Mouse (Mus musculus) midbrain, embryonic 10.5 days (tissue): Measurements from ENCODE around the gene Cdc42ep2. TPM values are rescaled to one million over a fixed set of nuclear protein-coding genes. Genes with fewer than 3 reads are reported as not detected.

ENCODE experiments used
- DNase-seq: peaks from one replicate; pipeline ENCODE4 v3.0.0-alpha.2; 2017; ENCODE audit warnings: low spot score
- H3K27ac ChIP-seq: fragments of 300-500 bp; sonication (generic); replicated peaks from 2 replicates; pipeline ENCODE4 v1.5.1; 2016; ENCODE audit warnings: mild to moderate bottlenecking
- H3K27me3 ChIP-seq: fragments of 300-500 bp; sonication (generic); 2 replicates; pipeline ENCODE4 v1.6.1; 2016; ENCODE audit warnings: low read depth, mild to moderate bottlenecking; ENCODE audit not compliant: poor library complexity, severe bottlenecking
- H3K36me3 ChIP-seq: fragments of 300-500 bp; sonication (generic); 2 replicates; pipeline ENCODE4 v1.6.1; 2016; ENCODE audit warnings: mild to moderate bottlenecking, moderate library complexity
- H3K4me1 ChIP-seq: fragments of 300-500 bp; sonication (generic); 2 replicates; pipeline ENCODE4 v1.6.1; 2016
- H3K4me3 ChIP-seq: fragments of 300-500 bp; sonication (generic); 2 replicates; pipeline ENCODE4 v1.5.1; 2016; ENCODE audit warnings: mild to moderate bottlenecking, moderate library complexity
- H3K9me3 ChIP-seq: fragments of 300-500 bp; sonication (generic); replicated peaks from 2 replicates; pipeline ENCODE4 v1.6.1; 2016; ENCODE audit warnings: mild to moderate bottlenecking
- whole genome bisulfite sequencing: fragments of 180-500 bp; shearing (Covaris S2); methylation state at CpG from one replicate; pipeline ENCODE4 v1.1.7; 2016; 5-methylcytosine and 5-hydroxymethylcytosine counted together
- polyA plus RNA-seq: library from polyadenylated mRNA; unstranded; fragments of >200 nt; fragmentation: Nextera tagmentation; extraction: Ambion mirVana; gene quantifications from 2 replicates; pipeline ENCODE4 v1.2.1, GENCODE M21; 2016

The Cdc42ep2 gene
- polyA plus RNA-seq, 1 experiment from 2014 or later: 1.8 TPM

DNA sequence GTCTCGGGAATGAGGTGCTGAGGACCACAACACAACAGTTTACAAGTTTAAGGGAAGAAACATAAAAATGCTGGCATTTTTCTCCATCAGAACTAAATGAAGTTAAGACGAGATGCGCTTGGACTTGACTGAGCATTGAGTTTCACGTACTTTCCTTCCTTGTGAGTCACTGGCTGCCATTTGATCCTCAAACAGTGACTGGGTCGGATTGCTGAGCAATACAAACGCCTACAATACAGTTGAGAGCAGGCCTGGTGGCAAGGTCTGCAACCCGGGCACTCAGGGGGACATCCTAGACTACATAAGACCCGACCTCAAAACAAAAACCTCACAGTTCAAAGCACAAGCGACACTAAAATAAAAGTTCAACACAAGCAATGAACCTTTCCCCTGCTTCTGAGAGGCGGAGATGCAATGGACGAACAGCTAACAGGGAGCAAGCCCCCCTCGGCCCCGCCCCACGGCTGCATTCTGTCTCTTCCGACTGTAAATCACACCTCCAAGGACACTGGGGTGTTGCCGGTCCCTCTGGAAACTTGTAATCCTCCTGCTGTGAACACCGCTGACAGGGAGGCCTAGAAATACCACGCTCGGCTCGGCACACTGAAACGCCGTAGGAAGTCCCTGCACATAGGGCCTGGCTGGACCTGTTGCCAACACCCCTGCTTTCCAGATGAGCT lies 29.6 kb upstream of the Cdc42ep2 start:
- peaks cover 96% of the 10 kb centered on the region for H3K36me3 ChIP-seq
- no peaks in the 10 kb centered on the region for H3K4me1 ChIP-seq
- no peak overlapping the region for H3K27ac ChIP-seq
- H3K9me3 ChIP-seq: no peaks in the 10 kb centered on the region
- no peak overlapping the region for H3K4me3 ChIP-seq
- no peak for DNase-seq
- no peaks in the 10 kb centered on the region for H3K27me3 ChIP-seq
- WGBS: 90% methylated on average over 22 of the region's 22 CpGs

GRCm38 (mm10) chr19:5953201-5953770 lies 28.7 kb upstream of the Cdc42ep2 start:
- H3K27ac ChIP-seq: no peak overlapping the region
- no peak for DNase-seq
- H3K9me3 ChIP-seq: no peaks in the 10 kb centered on the region
- WGBS: 93% methylated on average over 19 of the region's 19 CpGs
- no peaks in the 10 kb centered on the region for H3K4me1 ChIP-seq
- H3K27me3 ChIP-seq: no peaks in the 10 kb centered on the region
- no peak overlapping the region for H3K4me3 ChIP-seq
- H3K36me3 ChIP-seq: peaks cover 96% of the 10 kb centered on the region

- no peak overlapping the region for H3K4me3 ChIP-seq
- 87% methylated on average over 13 of the region's 13 CpGs for WGBS
- no peaks in the 10 kb centered on the region for H3K9me3 ChIP-seq
- peaks cover 97% of the 10 kb centered on the region for H3K36me3 ChIP-seq
- H3K27ac ChIP-seq: no peak overlapping the region
- no peaks in the 10 kb centered on the region for H3K4me1 ChIP-seq
- no peak for DNase-seq
- H3K27me3 ChIP-seq: no peaks in the 10 kb centered on the region
These were observed 27.6 kb upstream of the Cdc42ep2 start for GRCm38 (mm10) chr19:5952071-5952691.

DNA sequence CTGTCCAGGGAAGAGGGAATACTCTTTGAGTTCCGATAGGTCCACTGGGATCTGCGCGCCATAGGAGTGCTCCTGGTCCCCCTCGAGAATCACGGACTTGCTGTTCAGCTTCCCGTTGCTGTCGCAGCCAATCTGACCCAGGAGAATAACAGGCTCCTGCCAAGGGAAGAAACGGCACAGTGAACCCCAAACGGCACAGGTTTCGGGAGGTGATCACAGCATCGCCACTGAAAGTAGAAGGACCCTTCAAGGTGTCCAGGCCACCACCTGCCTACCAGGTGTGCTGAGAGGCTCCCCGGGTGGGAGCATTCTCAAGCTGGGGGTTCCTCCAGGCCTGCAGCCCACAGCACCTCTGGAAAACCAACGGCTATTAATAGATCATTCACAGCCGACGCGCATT lies 27.0 kb upstream of the Cdc42ep2 start:
- Histone ChIP-seq H3K27me3 (no peaks in the 10 kb centered on the region), H3K4me1 (no peaks in the 10 kb centered on the region), H3K27ac (no peak overlapping the region), H3K9me3 (no peaks in the 10 kb centered on the region), H3K4me3 (no peak overlapping the region), H3K36me3 (peaks cover 97% of the 10 kb centered on the region)
- DNase-seq: no peak
- 94% methylated on average over 16 of the region's 16 CpGs for WGBS

DNA sequence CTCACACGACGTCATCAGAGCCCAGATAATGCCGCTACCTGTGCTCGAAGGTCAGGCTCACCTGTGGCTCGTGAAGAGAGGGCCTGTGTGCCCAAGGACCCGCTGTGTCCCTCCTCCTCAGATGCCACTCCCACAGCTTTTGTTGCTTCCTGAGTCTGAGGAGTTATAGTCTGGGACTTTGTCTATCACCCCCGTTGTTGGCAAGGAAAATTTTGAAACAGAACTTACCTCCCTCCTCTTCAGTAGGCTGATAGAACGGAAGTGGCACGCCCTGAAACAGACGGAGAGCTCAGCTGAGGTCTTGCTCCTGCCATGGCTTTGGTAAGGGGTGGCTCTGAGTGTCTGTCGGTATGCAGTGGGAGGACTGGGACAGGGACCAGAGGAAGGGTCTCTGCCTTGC lies 25.6 kb upstream of the Cdc42ep2 start:
- H3K36me3 ChIP-seq: peaks cover 100% of the 10 kb centered on the region
- WGBS: 93% methylated on average over 11 of the region's 11 CpGs
- H3K27ac ChIP-seq: no peak overlapping the region
- no peak overlapping the region for H3K4me3 ChIP-seq
- DNase-seq: no peak
- no peaks in the 10 kb centered on the region for H3K4me1 ChIP-seq
- no peaks in the 10 kb centered on the region for H3K9me3 ChIP-seq
- H3K27me3 ChIP-seq: no peaks in the 10 kb centered on the region

DNA sequence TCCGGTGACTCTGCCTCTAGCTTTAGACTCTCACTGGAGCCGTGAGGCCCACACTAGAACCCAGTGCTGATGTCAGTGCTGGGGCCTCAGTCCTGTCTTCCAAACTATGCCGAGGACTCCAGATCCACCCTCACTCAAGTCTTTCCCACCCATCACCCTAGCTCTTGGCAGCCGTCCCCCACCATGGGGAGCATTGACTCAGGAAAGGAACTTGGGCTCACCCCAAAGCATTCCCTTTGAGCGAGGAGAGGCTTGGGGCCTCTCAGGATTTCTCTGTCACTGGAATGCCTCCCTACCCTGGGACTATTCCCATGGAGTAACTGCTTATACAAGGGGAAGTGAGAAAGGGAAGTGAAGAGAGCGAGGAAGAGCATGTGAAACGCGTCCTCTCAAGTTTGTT lies 21.3 kb upstream of the Cdc42ep2 start:
- peaks cover 98% of the 10 kb centered on the region for H3K36me3 ChIP-seq
- H3K4me1 ChIP-seq: no peaks in the 10 kb centered on the region
- no peaks in the 10 kb centered on the region for H3K9me3 ChIP-seq
- no peaks in the 10 kb centered on the region for H3K27me3 ChIP-seq
- no peak overlapping the region for H3K4me3 ChIP-seq
- H3K27ac ChIP-seq: no peak overlapping the region
- WGBS: 92% methylated on average over 8 of the region's 8 CpGs
- DNase-seq: no peak

GRCm38 (mm10) chr19:5945027-5945426 lies 20.4 kb upstream of the Cdc42ep2 start:
- H3K4me3 ChIP-seq: no peak overlapping the region
- no peak for DNase-seq
- no peaks in the 10 kb centered on the region for H3K4me1 ChIP-seq
- 87% methylated on average over 7 of the region's 7 CpGs for WGBS
- no peaks in the 10 kb centered on the region for H3K9me3 ChIP-seq
- no peak overlapping the region for H3K27ac ChIP-seq
- H3K36me3 ChIP-seq: peaks cover 98% of the 10 kb centered on the region
- no peaks in the 10 kb centered on the region for H3K27me3 ChIP-seq

GRCm38 (mm10) chr19:5944145-5944544 lies 19.5 kb upstream of the Cdc42ep2 start:
- 82% methylated on average over 8 of the region's 8 CpGs for WGBS
- Histone ChIP-seq H3K27ac (no peak overlapping the region), H3K9me3 (no peaks in the 10 kb centered on the region), H3K27me3 (no peaks in the 10 kb centered on the region), H3K36me3 (peaks cover 98% of the 10 kb centered on the region), H3K4me1 (no peaks in the 10 kb centered on the region), H3K4me3 (no peak overlapping the region)
- DNase-seq: no peak

DNA sequence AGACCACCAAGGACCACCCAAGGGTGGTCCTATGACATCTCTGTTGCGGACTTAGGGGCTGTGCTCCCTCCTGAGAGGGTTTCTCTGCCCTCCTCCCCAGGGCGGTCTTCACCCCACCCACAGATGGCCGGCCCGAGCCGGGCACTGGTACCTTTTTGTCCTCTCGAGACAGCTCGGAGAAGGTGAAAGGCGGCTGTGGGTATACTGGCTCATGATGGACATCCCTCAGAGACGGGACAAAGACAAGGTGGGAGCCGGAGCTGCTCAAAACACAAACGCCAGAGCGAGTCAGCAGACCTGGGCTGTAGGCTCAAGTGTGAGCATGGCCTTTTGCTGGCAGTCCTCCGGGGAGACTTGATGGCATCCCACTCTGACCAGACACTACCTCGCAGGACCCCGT lies 18.8 kb upstream of the Cdc42ep2 start:
- H3K4me3 ChIP-seq: no peak overlapping the region
- WGBS: 93% methylated on average over 15 of the region's 15 CpGs
- H3K27me3 ChIP-seq: no peaks in the 10 kb centered on the region
- peaks cover 3% of the 10 kb centered on the region for H3K4me1 ChIP-seq
- H3K9me3 ChIP-seq: no peaks in the 10 kb centered on the region
- H3K27ac ChIP-seq: no peak overlapping the region
- DNase-seq: no peak
- H3K36me3 ChIP-seq: peaks cover 96% of the 10 kb centered on the region

DNA sequence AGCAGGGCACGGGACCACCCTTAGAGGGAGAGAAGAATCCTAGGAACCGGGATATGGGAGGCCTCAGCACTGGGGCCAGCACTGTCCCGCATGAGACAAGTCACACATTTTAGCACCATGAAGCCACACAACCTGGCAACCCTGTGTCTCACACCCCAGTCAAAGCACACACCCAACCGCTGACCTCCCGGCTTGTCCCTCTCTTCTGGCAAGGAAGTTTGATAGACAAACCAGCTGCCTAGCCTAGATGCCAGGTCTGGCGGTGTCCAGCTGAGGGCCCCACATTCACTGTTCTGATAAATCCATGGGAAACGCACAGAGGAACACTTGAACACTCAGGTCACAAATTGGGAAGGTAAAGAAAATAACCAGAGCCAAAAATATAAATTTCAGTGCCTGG lies 18.0 kb upstream of the Cdc42ep2 start:
- DNase-seq: no peak
- Histone ChIP-seq H3K9me3 (no peaks in the 10 kb centered on the region), H3K4me1 (peaks cover 11% of the 10 kb centered on the region), H3K27me3 (no peaks in the 10 kb centered on the region), H3K4me3 (no peak overlapping the region), H3K27ac (no peak overlapping the region), H3K36me3 (peaks cover 88% of the 10 kb centered on the region)
- WGBS: 93% methylated on average over 7 of the region's 7 CpGs

DNA sequence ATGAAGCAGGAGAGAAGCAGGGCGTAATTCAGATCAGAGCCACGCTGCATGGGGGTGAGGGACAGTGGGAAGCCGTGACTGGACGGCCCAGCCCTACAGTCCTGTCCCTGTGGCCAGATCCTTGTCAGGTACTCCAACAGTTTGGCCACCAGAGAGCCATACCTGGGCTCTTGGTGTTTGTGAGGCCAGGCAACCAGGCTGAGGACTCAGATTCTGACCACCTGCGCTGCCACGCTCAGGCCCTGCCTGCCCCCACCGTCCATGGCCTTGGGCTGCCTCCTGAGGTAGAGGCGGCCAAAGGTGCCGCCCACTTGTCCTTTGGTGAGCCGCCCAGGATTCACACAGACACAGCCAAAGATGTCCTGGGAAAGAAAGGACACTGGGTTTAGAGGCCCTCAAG lies 16.0 kb upstream of the Cdc42ep2 start:
- DNase-seq: no peak
- Histone ChIP-seq H3K27ac (no peak overlapping the region), H3K4me1 (peaks cover 22% of the 10 kb centered on the region), H3K27me3 (no peaks in the 10 kb centered on the region), H3K9me3 (no peaks in the 10 kb centered on the region), H3K36me3 (peaks cover 69% of the 10 kb centered on the region), H3K4me3 (no peak overlapping the region)
- WGBS: 96% methylated on average over 10 of the region's 10 CpGs

- no peak for DNase-seq
- 85% methylated on average over 4 of the region's 4 CpGs for WGBS
- H3K9me3 ChIP-seq: no peaks in the 10 kb centered on the region
- H3K27me3 ChIP-seq: no peaks in the 10 kb centered on the region
- H3K4me1 ChIP-seq: peaks cover 27% of the 10 kb centered on the region
- no peak overlapping the region for H3K27ac ChIP-seq
- no peak overlapping the region for H3K4me3 ChIP-seq
- H3K36me3 ChIP-seq: peaks cover 64% of the 10 kb centered on the region
These were observed 15.6 kb upstream of the Cdc42ep2 start for GRCm38 (mm10) chr19:5940173-5940572.

DNA sequence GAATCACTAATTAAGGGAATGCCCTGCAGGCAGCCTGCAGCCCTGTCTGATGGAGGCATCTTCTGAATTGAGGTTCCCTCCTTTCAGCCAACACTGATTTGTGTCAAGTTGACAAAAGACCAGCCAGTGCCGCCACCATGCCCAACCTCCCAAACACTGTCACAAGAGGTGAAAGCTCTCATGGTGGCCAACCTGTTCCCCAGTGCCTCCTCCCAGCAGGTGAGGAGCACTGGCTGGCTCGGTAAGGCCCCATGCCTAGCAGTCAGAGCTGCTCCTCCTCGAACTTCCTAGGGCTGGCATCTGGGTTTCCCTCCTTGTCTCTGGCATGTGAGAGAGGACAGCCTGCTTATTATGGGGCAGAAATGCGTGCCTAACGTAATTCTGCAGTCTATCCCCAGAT lies 15.1 kb upstream of the Cdc42ep2 start:
- WGBS: 94% methylated on average over 5 of the region's 5 CpGs
- no peak overlapping the region for H3K27ac ChIP-seq
- H3K36me3 ChIP-seq: peaks cover 59% of the 10 kb centered on the region

More for the DNA sequence above, 15.1 kb upstream of the Cdc42ep2 start:
- DNase-seq: no peak
- H3K9me3 ChIP-seq: no peaks in the 10 kb centered on the region
- H3K27me3 ChIP-seq: no peaks in the 10 kb centered on the region
- no peak overlapping the region for H3K4me3 ChIP-seq
- H3K4me1 ChIP-seq: peaks cover 30% of the 10 kb centered on the region
